8 mouse cellular contexts compared by ENCODE assay signal in the genomic region with DNA sequence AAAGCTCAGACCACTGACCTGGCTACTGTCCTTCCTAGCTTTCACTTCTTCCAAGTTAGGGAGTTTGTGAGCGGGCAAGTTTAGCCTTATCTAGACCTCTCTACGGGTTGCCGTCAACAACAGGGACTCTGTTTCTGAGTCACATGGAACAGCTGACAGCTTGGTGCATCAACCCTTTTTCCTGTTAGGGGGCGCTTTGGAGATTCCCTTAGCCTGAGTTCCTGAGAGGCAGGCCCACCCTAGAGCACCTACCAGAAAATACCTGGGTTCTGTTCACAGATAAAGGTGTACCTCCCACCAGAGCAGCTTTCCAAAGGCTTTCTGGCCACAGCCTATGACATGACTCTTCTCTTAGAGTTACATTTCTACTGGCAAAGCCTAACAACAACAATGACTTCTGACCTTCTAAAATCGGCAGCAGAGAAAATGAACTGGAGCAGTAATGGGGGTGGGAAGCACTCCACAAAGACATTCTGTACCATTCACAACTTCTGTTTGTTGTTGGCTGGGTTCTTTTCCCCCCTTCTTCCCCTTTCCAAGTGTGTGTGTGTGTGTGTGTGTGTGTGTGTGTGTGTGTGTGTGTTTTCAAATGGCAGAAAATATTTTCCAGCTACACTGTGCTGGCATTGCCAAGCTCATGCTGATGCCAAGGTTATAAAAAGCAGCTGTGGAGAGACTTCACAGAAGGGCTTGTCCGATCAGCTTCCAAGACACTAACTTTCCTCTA. TPM values are rescaled to one million over a fixed set of nuclear protein-coding genes. Genes with fewer than 3 reads are reported as not detected.
DNase-seq lines count a peak whose midpoint lies in the region; ATAC-seq and TF ChIP-seq lines count a peak whose summit lies in the region.

No protein-coding gene starts in this region.

- DNase-seq in CD4-positive, CD25-positive, alpha-beta regulatory T cell, adult 2 months (ENCODE audit: low read depth, low spot score): peak; percentile 26
- peak; percentile 46 for DNase-seq in liver, adult 2 months (ENCODE audit: extremely low read depth, low read depth, low spot score)
- DNase-seq in right cerebral cortex, postnatal 4 days: no peak
- no peak for DNase-seq in cerebellum, postnatal 36 days

- ATAC-seq in CD4-positive, CD25-positive, alpha-beta regulatory T cell, adult 4 months: no peak
- ATAC-seq in liver, embryonic 12.5 days: no peak
- ATAC-seq in heart, embryonic 15.5 days (replicated peaks; ENCODE audit: insufficient number of reproducible peaks, insufficient read depth, low FRiP score, low read depth): no peak
- ATAC-seq in megakaryocyte-erythroid progenitor cell, adult 5-6 weeks (replicated peaks; ENCODE audit: low FRiP score, low TSS enrichment, poor library complexity, severe bottlenecking): peak; percentile 36

- H3K9me3 ChIP-seq in liver, embryonic 12.5 days (replicated peaks): no peaks in the 10 kb centered on the region
- H3K9me3 ChIP-seq in heart, embryonic 15.5 days (replicated peaks): peaks cover 3% of the 10 kb centered on the region; the same call in 1 of the 2 replicates

- H3K4me3 ChIP-seq in liver, adult 2 months (ENCODE audit: insufficient read depth, low read depth, low read length): no peak overlapping the region
- H3K4me3 ChIP-seq in liver, embryonic 12.5 days: no peak overlapping the region
- H3K4me3 ChIP-seq in heart, embryonic 15.5 days: no peak overlapping the region

- no peaks in the 10 kb centered on the region for H3K27me3 ChIP-seq in liver, adult 2 months (ENCODE audit: control insufficient read depth, insufficient read depth, low read length)
- no peaks in the 10 kb centered on the region for H3K27me3 ChIP-seq in liver, embryonic 12.5 days (replicated peaks)
- no peaks in the 10 kb centered on the region for H3K27me3 ChIP-seq in heart, embryonic 15.5 days

- TF ChIP-seq CTCF in liver, adult 2 months (IDR thresholded peaks at IDR 0.05; ENCODE audit: low read depth, low read length): no peak

- no peak overlapping the region for H3K9ac ChIP-seq in liver, adult 2 months (ENCODE audit: low read depth, low read length)
- no peak overlapping the region for H3K9ac ChIP-seq in liver, embryonic 12.5 days
- no peak overlapping the region for H3K9ac ChIP-seq in heart, embryonic 15.5 days

- H3K36me3 ChIP-seq in liver, adult 2 months (ENCODE audit: control insufficient read depth, insufficient read depth, low read length): no peaks in the 10 kb centered on the region
- no peaks in the 10 kb centered on the region for H3K36me3 ChIP-seq in liver, embryonic 12.5 days
- no peaks in the 10 kb centered on the region for H3K36me3 ChIP-seq in heart, embryonic 15.5 days

- no peak overlapping the region for H3K4me2 ChIP-seq in liver, embryonic 12.5 days
- H3K4me2 ChIP-seq in heart, embryonic 15.5 days: no peak overlapping the region

- H3K27ac ChIP-seq in liver, adult 2 months (replicated peaks; ENCODE audit: insufficient read depth, low read depth, low read length): no peak overlapping the region
- no peak overlapping the region for H3K27ac ChIP-seq in liver, embryonic 12.5 days
- H3K27ac ChIP-seq in heart, embryonic 15.5 days: peak overlapping the region; percentile 56

- H3K79me2 ChIP-seq in liver, adult 2 months (ENCODE audit: control insufficient read depth, insufficient read depth, low read length): no peaks in the 10 kb centered on the region

- H3K4me1 ChIP-seq in liver, adult 2 months (ENCODE audit: control insufficient read depth, insufficient read depth, low read length): peaks cover 7% of the 10 kb centered on the region
- H3K4me1 ChIP-seq in liver, embryonic 12.5 days: peaks cover 13% of the 10 kb centered on the region
- H3K4me1 ChIP-seq in heart, embryonic 15.5 days (replicated peaks): peaks cover 56% of the 10 kb centered on the region

- 52% methylated on average over 6 of the region's 6 CpGs for WGBS in liver, adult 2 months
- 37% methylated on average over 6 of the region's 6 CpGs for WGBS in liver, embryonic 12.5 days (ENCODE audit: insufficient replicate concordance)
- WGBS in heart, embryonic 15.5 days: 22% methylated on average over 6 of the region's 6 CpGs

- no peak for TF ChIP-seq POLR2A in liver, adult 2 months (IDR thresholded peaks at IDR 0.05; ENCODE audit: extremely low read depth, insufficient read depth, low read length)

RNA-seq across cellular contexts. Expression of gene Tomm20, which starts 28.3 kb away (rescaled TPM):
- 10 to 100 TPM; 28.5 to 80.4 TPM for polyA plus RNA-seq in CD4-positive, CD25-positive, alpha-beta regulatory T cell, adult 4 months (2017; shearing (Covaris generic))
- 22.6 and 57.1 TPM in 2 replicates for total RNA-seq in liver, adult 2 months (2014; rRNA removed)
- polyA plus RNA-seq in liver, adult 2 months (2012; rRNA removed): 233 and 251 TPM in 2 replicates
- 219 and 232 TPM in 2 replicates for polyA plus RNA-seq in liver, embryonic 12.5 days (2016; fragmentation: Nextera tagmentation; extraction: Ambion mirVana)
- 183 TPM in 2 replicates for polyA plus RNA-seq in heart, embryonic 15.5 days (2015; fragmentation: Nextera tagmentation; extraction: Ambion mirVana)
- 123 and 130 TPM in 2 replicates for total RNA-seq in megakaryocyte-erythroid progenitor cell, adult 5-6 weeks (2014; fragmentation: Nextera tagmentation)
- 313 and 421 TPM in 2 replicates for total RNA-seq in megakaryocyte-erythroid progenitor cell, adult 5-6 weeks (2017)

RNA-seq across cellular contexts. Expression of gene Rbm34, which starts 53.5 kb away (rescaled TPM):
- 10 to 100 TPM; 12.7 to 20.8 TPM for polyA plus RNA-seq in CD4-positive, CD25-positive, alpha-beta regulatory T cell, adult 4 months (2017; shearing (Covaris generic))
- total RNA-seq in liver, adult 2 months (2014; rRNA removed): 4.8 and 6.4 TPM in 2 replicates
- polyA plus RNA-seq in liver, adult 2 months (2012; rRNA removed): 1.5 and 1.9 TPM in 2 replicates
- polyA plus RNA-seq in liver, embryonic 12.5 days (2016; fragmentation: Nextera tagmentation; extraction: Ambion mirVana): 22.5 and 24.6 TPM in 2 replicates
- polyA plus RNA-seq in heart, embryonic 15.5 days (2015; fragmentation: Nextera tagmentation; extraction: Ambion mirVana): 11.6 and 12.0 TPM in 2 replicates
- total RNA-seq in megakaryocyte-erythroid progenitor cell, adult 5-6 weeks (2014; fragmentation: Nextera tagmentation): 24.4 and 31.7 TPM in 2 replicates
- 67.7 and 71.4 TPM in 2 replicates for total RNA-seq in megakaryocyte-erythroid progenitor cell, adult 5-6 weeks (2017)

Comparison
In these comparisons a context has a peak if more than half of its experiments do, and no peak if none do; other contexts are left out.
1. DNase-seq: peak in CD4-positive, CD25-positive, alpha-beta regulatory T cell, adult 2 months (single experiment) and liver, adult 2 months (single experiment); none in right cerebral cortex, postnatal 4 days (single experiment) and cerebellum, postnatal 36 days (0 of 2).